Mouse (Mus musculus) liver, adult 2 months (tissue): ENCODE data around the gene Egln1.
A peak's percentile ranks its signal among the peaks of the same experiment; 100 is the strongest.

Experiments used
- CTCF ChIP-seq: fragments of 200-500 bp; IDR thresholded peaks from 2 replicates; pipeline ENCODE4 v1.5.1; 2011; ENCODE audit warnings: low read depth, low read length, control low read depth
- POLR2A ChIP-seq: fragments of 200-500 bp; IDR thresholded peaks from 2 replicates; pipeline ENCODE4 v1.6.1; 2011; ENCODE audit warnings: low read length, control low read depth; ENCODE audit not compliant: insufficient read depth; ENCODE audit errors: extremely low read depth

DNA sequence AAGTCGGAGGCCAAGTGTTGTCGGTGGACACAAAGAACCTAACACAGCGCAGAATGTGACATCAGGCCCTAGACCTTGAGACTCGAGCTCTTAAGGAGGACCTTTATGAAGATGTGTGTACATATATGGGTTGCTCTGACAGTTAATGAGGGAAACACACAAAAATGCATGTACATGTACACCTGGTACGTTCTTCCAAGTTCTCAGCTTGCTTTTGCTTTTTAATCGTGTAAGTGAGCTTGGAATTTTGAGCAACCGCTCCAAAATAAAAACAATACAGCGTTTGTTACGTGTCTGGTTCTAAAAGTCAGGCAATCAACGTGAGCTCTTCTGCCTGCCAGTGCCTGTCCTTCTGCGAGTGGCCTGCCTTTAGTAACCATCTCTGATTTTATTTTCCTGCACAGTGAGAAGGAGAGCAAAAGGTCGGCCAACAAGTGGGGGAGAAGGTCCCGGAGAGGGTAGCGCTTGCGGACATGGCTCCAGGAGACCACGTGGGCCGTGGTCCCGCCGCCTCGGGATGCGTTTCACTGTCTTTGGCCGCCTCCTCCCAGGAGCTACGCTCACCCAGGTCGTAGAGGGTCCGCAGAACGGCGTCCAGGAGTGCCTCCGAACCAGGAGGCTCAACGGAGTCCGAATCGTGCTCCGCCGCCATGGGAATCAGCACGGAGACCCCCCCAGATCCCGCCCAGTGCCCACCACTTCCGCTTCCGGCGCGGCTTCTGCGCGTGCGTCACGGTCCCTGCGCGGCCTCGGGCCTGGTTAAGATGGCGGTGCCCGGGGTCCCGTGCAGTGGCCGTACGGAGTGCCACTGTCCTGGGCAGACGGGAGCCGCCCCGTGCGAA lies 86.6 kb downstream of the Egln1 start, which contains the start of the genes Gnpat and 2810004N23Rik:
- TF ChIP-seq POLR2A (peak; percentile 88), CTCF (no peak)
